In the genomic region with DNA sequence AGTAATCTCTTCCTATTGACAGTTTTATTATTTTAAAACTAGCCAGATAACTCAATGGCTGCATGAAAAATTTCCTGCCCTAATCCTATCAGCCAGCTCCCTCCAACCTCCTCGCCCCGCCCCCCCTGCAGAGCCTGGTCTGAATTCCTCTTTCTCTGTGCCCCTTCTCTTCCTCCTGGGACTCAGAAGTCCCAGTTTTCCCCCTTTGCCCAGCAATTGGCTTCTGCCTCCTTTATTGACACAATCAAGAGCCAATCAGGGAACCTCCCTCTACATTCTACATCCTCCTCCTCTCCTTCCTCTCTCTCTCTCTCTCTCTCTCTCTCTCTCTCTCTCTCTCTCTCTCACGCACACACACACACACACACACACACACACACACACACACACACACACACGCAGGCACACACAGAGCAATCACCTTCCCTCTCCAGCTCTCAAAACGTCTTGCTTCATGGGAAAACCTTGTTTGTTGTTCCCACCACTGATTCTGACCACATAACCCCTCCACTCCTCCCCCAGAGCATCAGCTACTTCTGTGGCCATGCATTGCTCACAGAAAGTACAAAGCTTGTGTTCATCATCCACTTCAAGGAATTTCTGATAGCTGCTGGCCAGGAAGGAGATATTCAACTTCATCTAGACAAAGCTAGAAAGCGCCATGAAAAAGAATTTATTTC, we compare ENCODE assay signal across 8 mouse cellular contexts. TPM values are rescaled to one million over a fixed set of nuclear protein-coding genes. Genes with fewer than 3 reads are reported as not detected.
A peak's percentile ranks its signal among the peaks of the same experiment; 100 is the strongest.
DNase-seq lines count a peak whose midpoint lies in the region; ATAC-seq and TF ChIP-seq lines count a peak whose summit lies in the region.

No protein-coding gene starts in this region.

- no peak overlapping the region for H3K27ac ChIP-seq in embryonic facial prominence, embryonic 13.5 days
- H3K27ac ChIP-seq in limb, embryonic 10.5 days, result peak overlapping the region; percentile 65
- H3K27ac ChIP-seq in midbrain, postnatal 0 days (ENCODE audit: low read depth, low read length), result peak overlapping the region; percentile 32; the same call in 1 of the 2 replicates

- peak; percentile 8 for DNase-seq in urinary bladder, postnatal 14 days (ENCODE audit: low spot score)
- DNase-seq in urinary bladder, postnatal 4 days (ENCODE audit: low spot score in 2 of 2), result no peak
- peak; percentile 40 for DNase-seq in heart, postnatal 4 days
- DNase-seq in limb, embryonic 10.5 days (ENCODE audit: low spot score), result no peak
- peak; percentile 90 for DNase-seq in midbrain, postnatal 0 days (ENCODE audit: low spot score)
- DNase-seq in urinary bladder, adult 2 months (ENCODE audit: low spot score), result no peak
- no peak for DNase-seq in adrenal gland, adult 8-10 months

- ATAC-seq in embryonic facial prominence, embryonic 13.5 days (ENCODE audit: insufficient number of reproducible peaks, insufficient read depth, low FRiP score, low TSS enrichment, low read depth), result peak; percentile 48; the same call in 1 of the 2 replicates
- ATAC-seq in midbrain, postnatal 0 days (ENCODE audit: low FRiP score), result peak; percentile 69

- WGBS in embryonic facial prominence, embryonic 13.5 days, result 30% methylated on average over 5 of the region's 6 CpGs
- WGBS in limb, embryonic 10.5 days, result 26% methylated on average over 6 of the region's 6 CpGs
- WGBS in midbrain, postnatal 0 days, result 23% methylated on average over 5 of the region's 6 CpGs

- no peaks in the 10 kb centered on the region for H3K36me3 ChIP-seq in embryonic facial prominence, embryonic 13.5 days
- no peaks in the 10 kb centered on the region for H3K36me3 ChIP-seq in limb, embryonic 10.5 days
- H3K36me3 ChIP-seq in midbrain, postnatal 0 days (ENCODE audit: insufficient read depth, low read length), result no peaks in the 10 kb centered on the region

- H3K4me2 ChIP-seq in embryonic facial prominence, embryonic 13.5 days, result peak overlapping the region; percentile 47
- peak overlapping the region; percentile 40 for H3K4me2 ChIP-seq in midbrain, postnatal 0 days (ENCODE audit: low read depth, low read length, poor library complexity, severe bottlenecking)

- peak overlapping the region; percentile 27; the same call in 1 of the 2 replicates for H3K9ac ChIP-seq in embryonic facial prominence, embryonic 13.5 days
- no peak overlapping the region for H3K9ac ChIP-seq in midbrain, postnatal 0 days (replicated peaks; ENCODE audit: low read length, poor library complexity, severe bottlenecking)

- peak overlapping the region; percentile 13; the same call in 1 of the 2 replicates for H3K4me3 ChIP-seq in embryonic facial prominence, embryonic 13.5 days
- H3K4me3 ChIP-seq in limb, embryonic 10.5 days, result no peak overlapping the region
- peak overlapping the region; percentile 11; the same call in 1 of the 2 replicates for H3K4me3 ChIP-seq in midbrain, postnatal 0 days (ENCODE audit: low read depth, low read length)

- peaks cover 13% of the 10 kb centered on the region for H3K4me1 ChIP-seq in embryonic facial prominence, embryonic 13.5 days
- H3K4me1 ChIP-seq in limb, embryonic 10.5 days, result peaks cover 44% of the 10 kb centered on the region
- no peaks in the 10 kb centered on the region for H3K4me1 ChIP-seq in midbrain, postnatal 0 days (ENCODE audit: insufficient read depth, low read length)

- H3K27me3 ChIP-seq in embryonic facial prominence, embryonic 13.5 days, result peaks cover 15% of the 10 kb centered on the region
- peaks cover 24% of the 10 kb centered on the region for H3K27me3 ChIP-seq in limb, embryonic 10.5 days (ENCODE audit: low read depth, poor library complexity, severe bottlenecking)
- H3K27me3 ChIP-seq in midbrain, postnatal 0 days (ENCODE audit: insufficient read depth, low read length), result no peaks in the 10 kb centered on the region

- H3K9me3 ChIP-seq in embryonic facial prominence, embryonic 13.5 days, result no peaks in the 10 kb centered on the region
- H3K9me3 ChIP-seq in limb, embryonic 10.5 days (replicated peaks), result no peaks in the 10 kb centered on the region
- H3K9me3 ChIP-seq in midbrain, postnatal 0 days (ENCODE audit: low read length), result no peaks in the 10 kb centered on the region

- no peak for TF ChIP-seq CTCF in midbrain, postnatal 0 days (IDR thresholded peaks at IDR 0.05)

RNA-seq across cellular contexts. Expression of gene Gtf3c4, which starts 47.1 kb away (rescaled TPM):
- 17.2 and 18.2 TPM in 2 replicates for polyA plus RNA-seq in embryonic facial prominence, embryonic 13.5 days (2015; fragmentation: Nextera tagmentation; extraction: Ambion mirVana)
- 10 to 100 TPM; 23.2 to 26.7 TPM for total RNA-seq in heart, postnatal 4 days (2021)
- polyA plus RNA-seq in limb, embryonic 10.5 days (2016; fragmentation: Nextera tagmentation; extraction: Ambion mirVana), result 23.5 and 27.1 TPM in 2 replicates
- 66.3 and 84.2 TPM in 2 replicates for total RNA-seq in midbrain, postnatal 0 days (2014; rRNA removed)
- 13.7 and 15.0 TPM in 2 replicates for polyA plus RNA-seq in midbrain, postnatal 0 days (2015; fragmentation: Nextera tagmentation; extraction: Ambion mirVana)
- 7.2 and 9.2 TPM in 2 replicates for polyA plus RNA-seq in urinary bladder, adult 2 months (2012; rRNA removed)
- 10 to 100 TPM; 35.2 to 45.4 (median 35.6) TPM for total RNA-seq in adrenal gland, adult 8-10 months (2022)

RNA-seq across cellular contexts. Expression of gene Ddx31, which starts 47.1 kb away (rescaled TPM):
- polyA plus RNA-seq in embryonic facial prominence, embryonic 13.5 days (2015; fragmentation: Nextera tagmentation; extraction: Ambion mirVana), result 16.5 and 16.9 TPM in 2 replicates
- total RNA-seq in heart, postnatal 4 days (2021), result 1 to 10 TPM; 5.5 to 6.1 TPM
- polyA plus RNA-seq in limb, embryonic 10.5 days (2016; fragmentation: Nextera tagmentation; extraction: Ambion mirVana), result 23.5 and 23.6 TPM in 2 replicates
- total RNA-seq in midbrain, postnatal 0 days (2014; rRNA removed), result 18.2 and 18.5 TPM in 2 replicates
- 8.3 and 10.3 TPM in 2 replicates for polyA plus RNA-seq in midbrain, postnatal 0 days (2015; fragmentation: Nextera tagmentation; extraction: Ambion mirVana)
- 6.4 and 6.5 TPM in 2 replicates for polyA plus RNA-seq in urinary bladder, adult 2 months (2012; rRNA removed)
- total RNA-seq in adrenal gland, adult 8-10 months (2022), result 10 to 100 TPM in 2 of 4 experiments, 1 to 10 TPM in 2; 8.9 to 13.2 (median 9.8) TPM

Comparison
In these comparisons a context has a peak if more than half of its experiments do, and no peak if none do; other contexts are left out.
1. DNase-seq: peak in urinary bladder, postnatal 14 days (single experiment), heart, postnatal 4 days (single experiment) and midbrain, postnatal 0 days (single experiment); none in urinary bladder, postnatal 4 days (0 of 2), limb, embryonic 10.5 days (single experiment), urinary bladder, adult 2 months (single experiment) and adrenal gland, adult 8-10 months (single experiment).